Mouse (Mus musculus) forebrain, embryonic 10.5 days (tissue): ENCODE results near the gene Chrm1. TPM values are rescaled to one million over a fixed set of nuclear protein-coding genes. Genes with fewer than 3 reads are reported as not detected.

Source experiments
- DNase-seq: peaks from one replicate; pipeline ENCODE4 v3.0.0-alpha.2; 2017; ENCODE audit warnings: low spot score; ENCODE audit errors: extremely low spot score
- H3K27ac ChIP-seq: fragments of 300-500 bp; sonication (generic); 2 replicates; pipeline ENCODE4 v1.5.1; 2016; ENCODE audit warnings: mild to moderate bottlenecking
- H3K27me3 ChIP-seq: fragments of 300-500 bp; sonication (generic); 2 replicates; pipeline ENCODE4 v1.6.1; 2016; ENCODE audit warnings: mild to moderate bottlenecking; ENCODE audit not compliant: poor library complexity, severe bottlenecking
- H3K36me3 ChIP-seq: fragments of 300-500 bp; sonication (generic); replicated peaks from 2 replicates; pipeline ENCODE4 v1.6.1; 2016; ENCODE audit warnings: mild to moderate bottlenecking, moderate library complexity
- H3K4me1 ChIP-seq: fragments of 300-500 bp; sonication (generic); 2 replicates; pipeline ENCODE4 v1.6.1; 2016
- H3K4me3 ChIP-seq: fragments of 300-500 bp; sonication (generic); 2 replicates; pipeline ENCODE4 v1.5.1; 2016; ENCODE audit warnings: mild to moderate bottlenecking, moderate library complexity
- H3K9me3 ChIP-seq: fragments of 300-500 bp; sonication (generic); 2 replicates; pipeline ENCODE4 v1.6.1; 2016; ENCODE audit warnings: mild to moderate bottlenecking, moderate library complexity
- WGBS: fragments of 180-500 bp; shearing (Covaris S2); methylation state at CpG from one replicate; pipeline ENCODE4 v1.1.7; 2016; 5-methylcytosine and 5-hydroxymethylcytosine counted together
- polyA plus RNA-seq: library from polyadenylated mRNA; unstranded; fragments of >200 nt; fragmentation: Nextera tagmentation; extraction: Ambion mirVana; gene quantifications from 2 replicates; pipeline ENCODE4 v1.2.1, GENCODE M21; 2016

Gene Chrm1
- polyA plus RNA-seq: not detected in 2 replicates

DNA sequence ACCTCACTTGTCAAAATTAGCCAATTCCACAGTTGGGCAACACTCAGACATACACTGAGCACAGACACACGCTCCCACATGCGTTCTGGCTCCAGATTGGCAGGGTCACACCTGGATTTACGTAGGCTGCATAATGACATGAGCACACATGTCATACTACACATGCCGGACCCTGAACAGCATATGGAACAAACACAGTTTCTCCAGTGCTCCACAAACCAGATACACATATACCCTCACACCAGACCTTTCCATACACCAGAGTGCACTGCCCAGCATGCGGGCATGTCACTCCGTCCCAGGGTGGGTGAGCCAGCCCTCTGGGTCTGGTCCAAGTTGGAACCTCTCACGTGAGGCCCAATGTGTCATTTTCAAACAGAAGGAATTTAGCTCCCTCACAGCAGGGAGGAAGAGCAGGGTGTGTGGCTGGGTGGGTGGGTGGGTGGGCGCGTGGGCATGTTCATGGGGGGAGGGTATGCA lies at the start of gene Chrm1:
Chrm1 (plus strand) TSS at position 430 of the 480 bp plus-strand sequence.
- no peaks in the 10 kb centered on the region for H3K36me3 ChIP-seq
- peaks cover 35% of the 10 kb centered on the region for H3K4me1 ChIP-seq
- H3K9me3 ChIP-seq: no peaks in the 10 kb centered on the region
- no peak for DNase-seq
- H3K4me3 ChIP-seq: peak within 1 kb of the TSS; percentile 57
- peak within 1 kb of the TSS; percentile 5; the same call in 1 of the 2 replicates for H3K27ac ChIP-seq
- H3K27me3 ChIP-seq: peaks cover 55% of the 10 kb centered on the region
- 83% methylated on average over 9 of the region's 9 CpGs for WGBS

GRCm38 (mm10) chr19:8614343-8614742 lies 49.2 kb upstream of the Chrm1 start:
- Histone ChIP-seq H3K4me3 (no peak overlapping the region), H3K4me1 (peaks cover 8% of the 10 kb centered on the region), H3K27ac (no peak overlapping the region), H3K9me3 (no peaks in the 10 kb centered on the region), H3K27me3 (no peaks in the 10 kb centered on the region), H3K36me3 (no peaks in the 10 kb centered on the region)
- 54% methylated on average over 2 of the region's 2 CpGs for WGBS
- DNase-seq: no peak

DNA sequence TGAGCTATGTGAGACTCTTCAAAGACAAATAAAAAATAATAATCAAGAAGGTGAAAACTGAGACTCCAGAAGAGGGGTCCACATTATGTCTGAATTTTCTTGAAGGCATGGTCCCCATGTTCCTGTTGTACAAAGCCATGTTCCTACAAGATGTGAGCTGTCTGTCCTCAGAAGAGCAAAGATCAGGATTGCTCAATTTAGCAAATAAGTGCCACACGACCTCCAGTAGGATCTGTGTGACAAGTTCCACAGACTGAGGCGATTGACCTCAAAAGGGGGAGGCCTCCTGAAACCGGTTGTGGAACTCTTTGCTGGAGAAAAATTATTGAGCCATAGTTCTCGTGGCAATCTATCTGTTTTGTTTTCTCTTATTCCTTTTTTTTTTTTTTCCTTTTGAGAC lies 47.3 kb upstream of the Chrm1 start:
- DNase-seq: no peak
- Histone ChIP-seq H3K4me3 (no peak overlapping the region), H3K9me3 (no peaks in the 10 kb centered on the region), H3K27me3 (no peaks in the 10 kb centered on the region), H3K4me1 (peaks cover 8% of the 10 kb centered on the region), H3K27ac (no peak overlapping the region), H3K36me3 (no peaks in the 10 kb centered on the region)
- WGBS: 74% methylated on average over 4 of the region's 4 CpGs

DNA sequence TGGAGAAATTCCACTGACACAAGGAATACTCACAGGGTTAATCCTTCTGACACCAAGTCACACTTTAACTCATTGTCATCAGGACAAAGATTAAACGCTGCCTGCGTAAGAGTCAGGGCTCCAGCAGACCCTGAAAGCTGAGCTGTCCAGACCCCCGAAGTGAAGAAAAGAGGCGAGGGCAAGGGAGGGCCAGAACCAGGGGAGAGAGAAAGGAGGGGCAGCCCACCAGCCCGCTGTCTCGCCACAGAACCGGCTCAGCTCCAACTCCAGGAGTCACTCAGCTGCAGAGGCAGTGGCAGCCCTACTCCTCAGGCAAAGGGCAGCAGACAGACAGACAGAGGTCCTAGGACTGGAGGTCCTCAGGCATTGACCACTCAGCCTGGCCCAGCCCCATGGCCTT lies 45.7 kb upstream of the Chrm1 start, which contains the start of gene Slc22a6:
Slc22a6 (plus strand) TSS at position 136 of the 400 bp plus-strand sequence.
- Histone ChIP-seq H3K27ac (no peak within 1 kb of the TSS), H3K9me3 (no peaks in the 10 kb centered on the region), H3K4me1 (peaks cover 8% of the 10 kb centered on the region), H3K36me3 (no peaks in the 10 kb centered on the region), H3K27me3 (no peaks in the 10 kb centered on the region), H3K4me3 (no peak within 1 kb of the TSS)
- WGBS: 11% methylated on average over 7 of the region's 7 CpGs
- no peak for DNase-seq

DNA sequence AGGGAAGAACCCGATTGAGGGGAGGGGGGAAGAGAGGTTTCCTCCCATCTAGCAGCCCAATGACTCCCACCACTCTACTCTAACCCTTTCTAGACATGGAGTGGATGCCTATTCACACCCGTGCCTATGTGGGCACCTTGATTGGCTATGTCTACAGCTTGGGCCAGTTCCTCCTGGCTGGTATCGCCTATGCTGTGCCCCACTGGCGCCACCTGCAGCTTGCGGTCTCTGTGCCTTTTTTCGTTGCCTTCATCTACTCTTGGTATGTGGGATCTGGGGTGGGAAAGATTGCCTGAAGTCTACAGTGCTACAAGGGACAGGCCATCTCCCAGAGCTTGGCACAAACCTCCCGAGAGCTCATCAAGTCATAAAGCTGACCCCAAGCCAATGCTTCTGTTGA lies 42.5 kb upstream of the Chrm1 start:
- no peaks in the 10 kb centered on the region for H3K36me3 ChIP-seq
- no peaks in the 10 kb centered on the region for H3K27me3 ChIP-seq
- no peaks in the 10 kb centered on the region for H3K9me3 ChIP-seq
- 92% methylated on average over 7 of the region's 7 CpGs for WGBS
- DNase-seq: no peak
- H3K4me3 ChIP-seq: no peak overlapping the region
- H3K27ac ChIP-seq: no peak overlapping the region
- peaks cover 8% of the 10 kb centered on the region for H3K4me1 ChIP-seq

DNA sequence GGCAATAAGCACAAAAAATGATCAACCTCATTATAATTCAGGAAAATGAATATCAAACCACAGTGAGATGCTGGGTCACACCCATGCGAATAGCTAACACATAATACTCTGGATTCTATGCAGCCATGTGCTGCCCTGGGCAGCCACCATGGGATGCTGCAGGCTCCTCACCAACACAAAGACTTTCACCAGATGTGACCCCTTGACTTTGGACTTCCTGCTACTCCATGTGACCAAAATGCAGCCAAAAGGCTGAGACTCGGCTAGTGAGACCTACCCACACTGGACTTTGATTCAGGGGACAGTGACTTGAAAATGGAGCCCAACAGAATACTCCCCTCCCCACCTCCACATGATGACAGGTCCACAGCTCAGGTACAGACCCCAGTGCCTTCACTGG lies 33.3 kb upstream of the Chrm1 start:
- Histone ChIP-seq H3K4me1 (no peaks in the 10 kb centered on the region), H3K36me3 (no peaks in the 10 kb centered on the region), H3K4me3 (no peak overlapping the region), H3K27ac (no peak overlapping the region), H3K27me3 (no peaks in the 10 kb centered on the region), H3K9me3 (no peaks in the 10 kb centered on the region)
- 79% methylated on average over 2 of the region's 2 CpGs for WGBS
- no peak for DNase-seq

- no peaks in the 10 kb centered on the region for H3K36me3 ChIP-seq
- no peaks in the 10 kb centered on the region for H3K9me3 ChIP-seq
- DNase-seq: no peak
- no peaks in the 10 kb centered on the region for H3K4me1 ChIP-seq
- WGBS: 81% methylated on average over 6 of the region's 6 CpGs
- no peak overlapping the region for H3K27ac ChIP-seq
- H3K4me3 ChIP-seq: no peak overlapping the region
- H3K27me3 ChIP-seq: no peaks in the 10 kb centered on the region
Observed at GRCm38 (mm10) chr19:8630826-8631225, 32.8 kb upstream of the Chrm1 start.

GRCm38 (mm10) chr19:8632029-8632428 lies 31.6 kb upstream of the Chrm1 start:
- H3K4me1 ChIP-seq: no peaks in the 10 kb centered on the region
- DNase-seq: no peak

GRCm38 (mm10) chr19:8642086-8642485 lies 21.5 kb upstream of the Chrm1 start:
- no peak for DNase-seq
- Histone ChIP-seq H3K27ac (no peak overlapping the region), H3K36me3 (no peaks in the 10 kb centered on the region), H3K4me1 (peaks cover 10% of the 10 kb centered on the region), H3K9me3 (no peaks in the 10 kb centered on the region), H3K4me3 (no peak overlapping the region), H3K27me3 (no peaks in the 10 kb centered on the region)
- 73% methylated on average over 5 of the region's 5 CpGs for whole genome bisulfite sequencing

More at GRCm38 (mm10) chr19:8632029-8632428, 31.6 kb upstream of the Chrm1 start:
- H3K4me3 ChIP-seq: no peak overlapping the region
- WGBS: 89% methylated on average over 1 of the region's 1 CpGs
- H3K27me3 ChIP-seq: no peaks in the 10 kb centered on the region
- no peak overlapping the region for H3K27ac ChIP-seq
- no peaks in the 10 kb centered on the region for H3K36me3 ChIP-seq
- no peaks in the 10 kb centered on the region for H3K9me3 ChIP-seq

DNA sequence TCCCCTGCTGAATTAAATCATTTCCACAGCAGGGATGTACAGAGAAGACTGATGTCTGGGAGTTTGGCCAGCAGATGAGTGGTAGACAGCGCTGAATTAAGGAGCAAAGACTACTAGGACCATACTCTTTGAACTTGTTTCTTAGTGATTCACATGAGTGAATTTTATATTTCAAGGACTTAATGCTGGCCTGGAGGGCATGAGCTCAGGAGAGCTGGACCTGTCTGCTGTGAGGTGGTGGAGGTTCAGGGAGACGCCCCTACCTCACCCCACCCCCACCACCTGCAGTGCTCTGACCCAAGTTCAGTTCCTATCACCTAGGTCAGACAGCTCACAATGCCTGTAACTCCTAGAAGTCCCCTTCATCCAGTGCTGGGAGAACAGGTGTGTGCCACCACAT lies 17.2 kb upstream of the Chrm1 start:
- WGBS: 77% methylated on average over 2 of the region's 2 CpGs
- Histone ChIP-seq H3K4me3 (no peak overlapping the region), H3K9me3 (no peaks in the 10 kb centered on the region), H3K4me1 (peaks cover 10% of the 10 kb centered on the region), H3K36me3 (no peaks in the 10 kb centered on the region), H3K27ac (no peak overlapping the region), H3K27me3 (no peaks in the 10 kb centered on the region)
- no peak for DNase-seq

DNA sequence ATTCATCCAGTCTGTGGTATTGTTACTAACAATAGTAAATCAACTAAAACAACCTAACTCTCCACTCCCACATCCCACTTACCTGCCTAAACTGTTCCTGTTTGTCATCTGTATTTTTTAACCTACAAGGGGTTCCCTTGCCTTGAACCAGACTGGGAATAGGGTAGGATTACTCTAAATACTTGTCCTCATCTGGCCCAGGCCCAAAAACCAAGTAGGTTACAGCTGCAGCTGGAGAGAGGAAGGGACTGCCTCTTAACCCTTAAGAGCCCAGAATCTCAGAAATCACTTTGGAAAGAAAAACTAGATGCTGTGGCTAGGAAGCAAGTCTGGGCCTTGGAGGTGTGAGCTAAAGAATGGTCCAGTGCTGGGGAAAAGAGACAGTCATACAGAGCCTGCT lies 7.8 kb upstream of the Chrm1 start:
- Histone ChIP-seq H3K27me3 (peaks cover 9% of the 10 kb centered on the region), H3K9me3 (no peaks in the 10 kb centered on the region), H3K4me1 (0 out of 2 replicates have a peak, but pooled peaks cover 5% of the 10 kb centered on the region), H3K4me3 (no peak overlapping the region), H3K27ac (no peak overlapping the region), H3K36me3 (no peaks in the 10 kb centered on the region)
- DNase-seq: no peak

DNA sequence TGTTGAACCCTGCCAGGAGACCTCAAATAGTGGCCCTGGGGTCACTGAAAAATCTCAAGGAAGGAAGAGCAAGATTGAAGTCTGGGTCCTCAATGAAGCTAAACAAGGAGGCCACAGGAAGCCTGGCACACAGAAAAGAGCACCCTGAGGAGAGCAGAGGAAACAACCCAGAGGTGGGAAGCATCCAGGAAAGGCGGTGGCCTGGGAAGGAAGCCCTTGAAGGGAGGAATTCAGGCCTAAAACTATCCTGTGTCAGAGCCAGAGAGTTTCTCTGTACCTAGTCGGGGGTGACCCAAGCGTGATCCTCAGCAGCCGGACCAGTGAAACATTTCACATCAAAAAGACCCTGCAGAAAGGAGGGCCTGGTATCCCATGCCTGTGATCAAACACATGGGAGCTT lies 7.2 kb upstream of the Chrm1 start:
- 73% methylated on average over 4 of the region's 4 CpGs for WGBS
- no peak for DNase-seq
- Histone ChIP-seq H3K4me3 (no peak overlapping the region), H3K9me3 (no peaks in the 10 kb centered on the region), H3K4me1 (0 out of 2 replicates have a peak, but pooled peaks cover 5% of the 10 kb centered on the region), H3K27me3 (peaks cover 14% of the 10 kb centered on the region), H3K36me3 (no peaks in the 10 kb centered on the region), H3K27ac (no peak overlapping the region)

GRCm38 (mm10) chr19:8661821-8662307 lies 1.7 kb upstream of the Chrm1 start:
- 0% methylated on average over 34 of the region's 35 CpGs for WGBS
- peaks cover 37% of the 10 kb centered on the region for H3K4me1 ChIP-seq
- H3K9me3 ChIP-seq: no peaks in the 10 kb centered on the region
- peak overlapping the region; percentile 57 for H3K4me3 ChIP-seq
- no peaks in the 10 kb centered on the region for H3K36me3 ChIP-seq
- H3K27me3 ChIP-seq: peaks cover 55% of the 10 kb centered on the region
- peak overlapping the region; percentile 83 for H3K27ac ChIP-seq
- DNase-seq: peak; percentile 61

DNA sequence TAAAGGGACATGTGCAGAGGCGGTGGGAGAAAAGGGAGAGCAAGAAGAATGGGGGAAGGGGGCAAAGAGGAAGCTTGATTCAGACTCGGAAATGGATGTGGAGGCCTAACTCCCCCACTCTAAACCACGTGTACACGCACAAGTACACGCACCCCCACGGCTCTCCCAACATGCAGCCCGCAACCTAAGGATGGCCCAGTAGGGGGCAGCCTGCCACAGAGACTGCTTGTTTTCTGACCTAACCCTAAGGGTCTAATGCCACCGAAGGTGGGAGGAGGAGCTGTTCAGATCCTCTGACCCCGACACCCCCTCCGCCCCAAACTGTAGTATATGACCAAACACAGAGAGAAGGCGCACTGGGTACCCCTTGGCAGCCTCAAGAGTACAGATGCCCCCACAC lies 1.3 kb upstream of the Chrm1 start:
- peaks cover 37% of the 10 kb centered on the region for H3K4me1 ChIP-seq
- peaks cover 55% of the 10 kb centered on the region for H3K27me3 ChIP-seq
- H3K9me3 ChIP-seq: no peaks in the 10 kb centered on the region
- H3K4me3 ChIP-seq: peak overlapping the region; percentile 57
- peak overlapping the region; percentile 83 for H3K27ac ChIP-seq
- WGBS: 3% methylated on average over 11 of the region's 11 CpGs
- H3K36me3 ChIP-seq: no peaks in the 10 kb centered on the region
- peak; percentile 68 for DNase-seq
